Mouse (Mus musculus) embryonic fibroblast, embryonic 13.5 days (primary cell): ENCODE measurements at regions not wholly inside any gene's neighbourhood (a gene's known extent, or its start where the extent isn't known, plus 50 kb on each side); places are given as distances from the start of the nearest gene placed in this dataset.
"Not testable (repeated sequence)": the region's sequence is repeated elsewhere in the genome, so short reads cannot be mapped to it uniquely, and the experiment has no call there.

Source experiments
- CTCF ChIP-seq: IDR thresholded peaks from 2 replicates; pipeline ENCODE4 v1.5.1; 2011; ENCODE audit warnings: mild to moderate bottlenecking, control low read depth, low read length, moderate library complexity, borderline replicate concordance; ENCODE audit not compliant: insufficient read depth
- POLR2A ChIP-seq: IDR thresholded peaks from 2 replicates; pipeline ENCODE4 v1.6.1; 2011; ENCODE audit warnings: low read depth, mild to moderate bottlenecking, control low read depth, low read length, moderate library complexity

GRCm38 (mm10) chr6:140206676-140207075 is 165.4 kb upstream of the Plcz1 start:
- not testable (repeated sequence) for TF ChIP-seq POLR2A, CTCF
